Mouse (Mus musculus): Measurements from ENCODE around the gene Tcte3. TPM values are rescaled to one million over a fixed set of nuclear protein-coding genes. Genes with fewer than 3 reads are reported as not detected.

Tcte3 gene
- not detected in 2 replicates for polyA plus RNA-seq (2015; fragmentation: Nextera tagmentation; extraction: Ambion mirVana)

DNA sequence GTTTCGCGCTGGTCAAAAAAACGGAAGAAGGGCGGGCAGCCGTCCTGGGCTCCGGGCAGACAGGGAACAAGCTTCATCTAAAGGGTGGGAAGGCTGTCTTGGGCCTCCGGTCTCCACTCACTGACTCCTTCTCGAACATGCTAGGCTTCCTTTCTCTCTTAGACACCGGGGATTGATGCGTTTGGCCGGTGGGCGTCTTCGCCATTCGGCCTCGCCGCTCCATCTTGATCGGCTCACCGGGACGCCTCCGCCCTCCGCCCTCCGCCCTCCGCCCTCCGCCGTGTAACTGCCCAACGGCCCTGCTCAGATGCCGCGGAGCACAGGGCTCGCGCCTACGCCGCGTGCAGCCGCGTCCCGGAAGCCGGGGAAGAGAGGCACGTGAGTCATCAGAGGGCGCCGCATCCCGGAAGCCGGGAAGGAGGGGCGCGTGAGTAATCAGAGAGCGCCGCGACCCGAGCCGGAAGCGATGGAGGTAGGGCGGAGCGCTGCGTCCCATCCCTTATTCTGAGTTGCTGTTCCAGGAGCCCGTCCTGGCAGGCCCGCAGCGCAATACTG is at the start of gene Tcte3, which contains the start of the genes Ermard and Gm3448:
Tcte3 (minus strand) TSS at position 314 of the 555 bp plus-strand sequence.
Ermard (plus strand) TSS at position 34 of the 555 bp plus-strand sequence.
Gm3448 (minus strand) TSS at position 363 of the 555 bp plus-strand sequence.

GRCm38 (mm10) chr17:15009706-15010413 is 31.4 kb downstream of the Tcte3 start, which contains the start of gene Gm3435:
Gene Gm3435, plus strand, starts transcription at chr17:15010176.

GRCm38 (mm10) chr17:14978362-14979038 is 62.8 kb downstream of the Tcte3 start, which contains the start of the genes 9030025P20Rik and Gm3417:
Gene 9030025P20Rik, plus strand, starts transcription at chr17:14978468.
Gene Gm3417, minus strand, starts transcription at chr17:14978790.

Other genes with a start within 250 kb of the Tcte3 start
- 7.1 and 9.6 TPM in 2 replicates for gene Wdr27, start 98.3 kb downstream of the Tcte3 start, polyA plus RNA-seq (2015; fragmentation: Nextera tagmentation; extraction: Ambion mirVana)
- 33.8 and 34.7 TPM in 2 replicates for gene 1600012H06Rik, start 98.3 kb downstream of the Tcte3 start, polyA plus RNA-seq (2015; fragmentation: Nextera tagmentation; extraction: Ambion mirVana)
- gene Phf10, start 80.2 kb downstream of the Tcte3 start, polyA plus RNA-seq (2015; fragmentation: Nextera tagmentation; extraction: Ambion mirVana): 40.4 and 41.6 TPM in 2 replicates
- 3.8 and 4.6 TPM in 2 replicates for gene 9030025P20Rik, start 63.0 kb downstream of the Tcte3 start, polyA plus RNA-seq (2015; fragmentation: Nextera tagmentation; extraction: Ambion mirVana)
- 0.50 and 1.4 TPM in 2 replicates for gene Gm3417, start 62.7 kb downstream of the Tcte3 start, polyA plus RNA-seq (2015; fragmentation: Nextera tagmentation; extraction: Ambion mirVana)
- gene Gm3435, start 31.3 kb downstream of the Tcte3 start, polyA plus RNA-seq (2015; fragmentation: Nextera tagmentation; extraction: Ambion mirVana): 3.9 and 4.8 TPM in 2 replicates
- 37.7 and 40.3 TPM in 2 replicates for gene Ermard, start 280 bp downstream of the Tcte3 start, polyA plus RNA-seq (2015; fragmentation: Nextera tagmentation; extraction: Ambion mirVana)
- gene Gm3448, start within 50 bp of the Tcte3 start, polyA plus RNA-seq (2015; fragmentation: Nextera tagmentation; extraction: Ambion mirVana): 1.9 and 2.4 TPM in 2 replicates